Mouse (Mus musculus) CH12.LX (cell line): ENCODE results near the gene Plpp1.

ENCODE experiments used
- HCFC1 ChIP-seq: IDR thresholded peaks from 2 replicates; pipeline ENCODE4 v1.6.1; 2012; ENCODE audit warnings: low read depth, mild to moderate bottlenecking, inconsistent platforms, low read length, improper control_type of control experiment
- MYC ChIP-seq: IDR thresholded peaks from 2 replicates; pipeline ENCODE4 v1.6.1; 2011; ENCODE audit warnings: low read depth, mild to moderate bottlenecking, improper control_type of control experiment, low read length

DNA sequence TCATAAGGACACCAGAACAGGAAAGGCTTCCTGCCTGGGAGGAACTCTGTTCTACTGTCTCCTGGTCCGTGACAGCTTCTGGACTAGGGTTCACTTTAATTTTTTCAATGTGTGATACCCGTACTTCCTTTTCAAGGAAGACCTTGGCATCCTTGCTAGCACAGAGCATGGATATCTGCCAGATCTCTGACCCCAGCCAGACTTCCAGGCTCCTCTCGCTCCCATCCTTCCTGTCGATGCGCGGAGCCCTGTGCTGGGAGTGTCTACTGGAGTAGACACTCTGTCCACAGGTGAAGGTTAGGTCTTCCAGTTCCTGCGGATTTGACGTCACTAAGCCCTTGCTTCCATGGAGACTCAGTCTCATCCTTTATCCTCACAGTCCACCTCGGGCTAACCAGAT lies 47.1 kb upstream of the Plpp1 start:
- TF ChIP-seq HCFC1: no peak
- TF ChIP-seq MYC: no peak
